Mouse (Mus musculus): Measurements from ENCODE around the gene Vps18. TPM values are rescaled to one million over a fixed set of nuclear protein-coding genes. Genes with fewer than 3 reads are reported as not detected.
A peak's percentile ranks its signal among the peaks of the same experiment; 100 is the strongest.

The Vps18 gene
- polyA plus RNA-seq, 1 experiment, result 37.8 TPM

- WGBS, result 17% methylated on average over 11 of the region's 11 CpGs
- TF ChIP-seq CTCF (IDR thresholded peaks at IDR 0.05; ENCODE audit: borderline replicate concordance, insufficient read depth, low read depth, low read length) (no peak), POLR2A (IDR thresholded peaks at IDR 0.05; ENCODE audit: borderline replicate concordance, insufficient read depth, low read length) (no peak)
- peak; percentile 50 to 56 for DNase-seq
- Histone ChIP-seq H3K4me3 (replicated peaks; ENCODE audit: insufficient read depth, low read depth, low read length) (peak overlapping the region; percentile 7), H3K4me1 (ENCODE audit: control insufficient read depth, insufficient read depth, low read length) (peaks cover 16% of the 10 kb centered on the region), H3K27ac (ENCODE audit: insufficient read depth, low read length) (no peak overlapping the region), H3K27me3 (ENCODE audit: control insufficient read depth, insufficient read depth, low read length) (no peaks in the 10 kb centered on the region)
Observed at GRCm38 (mm10) chr2:119327942-119328526, 39.5 kb downstream of the Vps18 start.

DNA sequence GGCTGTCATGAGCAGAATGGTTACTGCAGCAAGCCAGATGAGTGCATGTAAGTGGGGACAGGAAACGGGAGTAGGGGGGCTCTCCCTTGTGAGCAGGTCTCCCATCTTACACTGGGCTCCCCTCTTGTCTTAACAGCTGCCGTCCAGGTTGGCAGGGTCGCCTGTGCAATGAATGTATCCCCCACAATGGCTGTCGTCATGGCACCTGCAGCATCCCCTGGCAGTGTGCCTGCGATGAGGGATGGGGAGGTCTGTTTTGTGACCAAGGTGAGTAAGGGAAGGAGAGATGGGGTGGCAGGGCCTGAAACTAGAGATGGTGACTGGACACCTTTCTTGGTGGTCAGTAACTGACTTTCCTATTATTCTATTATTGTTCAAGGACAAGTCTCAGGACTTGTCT, 40.0 kb downstream of the Vps18 start:
- no peak overlapping the region for H3K4me3 ChIP-seq (replicated peaks; ENCODE audit: insufficient read depth, low read depth, low read length)
- no peak for DNase-seq
- H3K27me3 ChIP-seq (ENCODE audit: control insufficient read depth, insufficient read depth, low read length), result no peaks in the 10 kb centered on the region
- TF ChIP-seq POLR2A (IDR thresholded peaks at IDR 0.05; ENCODE audit: borderline replicate concordance, insufficient read depth, low read length), result no peak
- TF ChIP-seq CTCF (IDR thresholded peaks at IDR 0.05; ENCODE audit: borderline replicate concordance, insufficient read depth, low read depth, low read length), result no peak
- H3K4me1 ChIP-seq (ENCODE audit: control insufficient read depth, insufficient read depth, low read length), result peaks cover 16% of the 10 kb centered on the region
- WGBS, result 52% methylated on average over 5 of the region's 5 CpGs
- no peak overlapping the region for H3K27ac ChIP-seq (ENCODE audit: insufficient read depth, low read length)

- H3K27me3 ChIP-seq (ENCODE audit: control insufficient read depth, insufficient read depth, low read length), result no peaks in the 10 kb centered on the region
- DNase-seq, result no peak
Observed at GRCm38 (mm10) chr2:119329123-119329817, 40.7 kb downstream of the Vps18 start.

GRCm38 (mm10) chr2:119330795-119331194, 42.3 kb downstream of the Vps18 start:
- Histone ChIP-seq H3K4me3 (replicated peaks; ENCODE audit: insufficient read depth, low read depth, low read length) (no peak overlapping the region), H3K27ac (ENCODE audit: insufficient read depth, low read length) (no peak overlapping the region), H3K27me3 (ENCODE audit: control insufficient read depth, insufficient read depth, low read length) (no peaks in the 10 kb centered on the region), H3K4me1 (ENCODE audit: control insufficient read depth, insufficient read depth, low read length) (peaks cover 10% of the 10 kb centered on the region; the same call in 1 of the 2 replicates)
- 93% methylated on average over 8 of the region's 8 CpGs for WGBS
- no peak for DNase-seq
- TF ChIP-seq POLR2A (IDR thresholded peaks at IDR 0.05; ENCODE audit: borderline replicate concordance, insufficient read depth, low read length), result no peak
- TF ChIP-seq CTCF (IDR thresholded peaks at IDR 0.05; ENCODE audit: borderline replicate concordance, insufficient read depth, low read depth, low read length), result no peak

More at GRCm38 (mm10) chr2:119329123-119329817, 40.7 kb downstream of the Vps18 start:
- TF ChIP-seq POLR2A (IDR thresholded peaks at IDR 0.05; ENCODE audit: borderline replicate concordance, insufficient read depth, low read length) (no peak), CTCF (IDR thresholded peaks at IDR 0.05; ENCODE audit: borderline replicate concordance, insufficient read depth, low read depth, low read length) (no peak)
- peaks cover 16% of the 10 kb centered on the region for H3K4me1 ChIP-seq (ENCODE audit: control insufficient read depth, insufficient read depth, low read length)
- H3K4me3 ChIP-seq (replicated peaks; ENCODE audit: insufficient read depth, low read depth, low read length), result no peak overlapping the region
- no peak overlapping the region for H3K27ac ChIP-seq (ENCODE audit: insufficient read depth, low read length)
- 73% methylated on average over 3 of the region's 3 CpGs for WGBS

- WGBS, result 47% methylated on average over 24 of the region's 24 CpGs
- Histone ChIP-seq H3K4me3 (replicated peaks; ENCODE audit: insufficient read depth, low read depth, low read length) (no peak overlapping the region), H3K4me1 (ENCODE audit: control insufficient read depth, insufficient read depth, low read length) (peaks cover 19% of the 10 kb centered on the region), H3K27ac (ENCODE audit: insufficient read depth, low read length) (no peak overlapping the region), H3K27me3 (ENCODE audit: control insufficient read depth, insufficient read depth, low read length) (no peaks in the 10 kb centered on the region)
- no peak for TF ChIP-seq POLR2A (IDR thresholded peaks at IDR 0.05; ENCODE audit: borderline replicate concordance, insufficient read depth, low read length)
- TF ChIP-seq CTCF (IDR thresholded peaks at IDR 0.05; ENCODE audit: borderline replicate concordance, insufficient read depth, low read depth, low read length), result no peak
- no peak for DNase-seq
Observed at GRCm38 (mm10) chr2:119332177-119332661, 43.7 kb downstream of the Vps18 start.

DNA sequence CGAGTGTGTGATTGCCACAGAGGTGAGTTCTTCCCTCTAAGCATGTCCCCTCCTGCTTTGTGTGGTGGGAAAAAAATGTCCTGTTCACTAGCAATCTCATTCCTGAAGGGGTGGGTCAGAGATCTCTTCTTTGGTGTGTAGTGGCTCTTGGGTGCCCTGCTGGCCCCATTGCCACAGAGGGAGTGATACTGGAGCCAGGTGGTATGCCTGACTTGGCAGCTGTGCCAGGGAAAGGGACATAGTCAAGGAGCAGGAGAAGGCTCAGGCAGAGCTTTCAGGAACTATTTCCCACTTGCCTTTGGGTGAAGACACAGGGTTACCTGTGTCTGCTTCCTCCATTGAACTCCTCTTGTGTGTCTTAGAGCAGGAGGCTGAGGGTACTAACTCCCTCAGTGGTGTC, 45.6 kb downstream of the Vps18 start:
- 71% methylated on average over 1 of the region's 1 CpGs for WGBS
- Histone ChIP-seq H3K27me3 (ENCODE audit: control insufficient read depth, insufficient read depth, low read length) (no peaks in the 10 kb centered on the region), H3K4me1 (ENCODE audit: control insufficient read depth, insufficient read depth, low read length) (peaks cover 13% of the 10 kb centered on the region), H3K27ac (ENCODE audit: insufficient read depth, low read length) (no peak overlapping the region), H3K4me3 (replicated peaks; ENCODE audit: insufficient read depth, low read depth, low read length) (no peak overlapping the region)
- no peak for DNase-seq
- no peak for TF ChIP-seq POLR2A (IDR thresholded peaks at IDR 0.05; ENCODE audit: borderline replicate concordance, insufficient read depth, low read length)
- TF ChIP-seq CTCF (IDR thresholded peaks at IDR 0.05; ENCODE audit: borderline replicate concordance, insufficient read depth, low read depth, low read length), result no peak

- H3K27me3 ChIP-seq (ENCODE audit: control insufficient read depth, insufficient read depth, low read length), result no peaks in the 10 kb centered on the region
- 79% methylated on average over 7 of the region's 7 CpGs for WGBS
- H3K4me3 ChIP-seq (replicated peaks; ENCODE audit: insufficient read depth, low read depth, low read length), result no peak overlapping the region
- H3K4me1 ChIP-seq (ENCODE audit: control insufficient read depth, insufficient read depth, low read length), result peaks cover 13% of the 10 kb centered on the region
- H3K27ac ChIP-seq (ENCODE audit: insufficient read depth, low read length), result no peak overlapping the region
- no peak for DNase-seq
- no peak for TF ChIP-seq CTCF (IDR thresholded peaks at IDR 0.05; ENCODE audit: borderline replicate concordance, insufficient read depth, low read depth, low read length)
Observed at GRCm38 (mm10) chr2:119334964-119335525, 46.5 kb downstream of the Vps18 start.

GRCm38 (mm10) chr2:119335535-119335934, 47.0 kb downstream of the Vps18 start:
- WGBS, result 93% methylated on average over 1 of the region's 1 CpGs

More at GRCm38 (mm10) chr2:119335535-119335934, 47.0 kb downstream of the Vps18 start:
- DNase-seq, result no peak
- H3K27me3 ChIP-seq (ENCODE audit: control insufficient read depth, insufficient read depth, low read length), result no peaks in the 10 kb centered on the region
- H3K4me3 ChIP-seq (replicated peaks; ENCODE audit: insufficient read depth, low read depth, low read length), result no peak overlapping the region
- H3K4me1 ChIP-seq (ENCODE audit: control insufficient read depth, insufficient read depth, low read length), result peaks cover 13% of the 10 kb centered on the region
- TF ChIP-seq POLR2A (IDR thresholded peaks at IDR 0.05; ENCODE audit: borderline replicate concordance, insufficient read depth, low read length) (no peak), CTCF (IDR thresholded peaks at IDR 0.05; ENCODE audit: borderline replicate concordance, insufficient read depth, low read depth, low read length) (no peak)
- no peak overlapping the region for H3K27ac ChIP-seq (ENCODE audit: insufficient read depth, low read length)
